Mouse (Mus musculus) testis, adult 2 months (tissue): ENCODE measurements at regions not wholly inside any gene's neighbourhood (a gene's known extent, or its start where the extent isn't known, plus 50 kb on each side); places are given as distances from the start of the nearest gene placed in this dataset.

Source experiments
- CTCF ChIP-seq: fragments of 200-500 bp; IDR thresholded peaks from 2 replicates; pipeline ENCODE4 v1.5.1; 2012; ENCODE audit warnings: low read depth, mild to moderate bottlenecking, inconsistent platforms, low read length, moderate library complexity; ENCODE audit not compliant: control insufficient read depth, insufficient read depth, insufficient replicate concordance
- POLR2A ChIP-seq: fragments of 200-500 bp; IDR thresholded peaks from 2 replicates; pipeline ENCODE4 v1.6.1; 2012; ENCODE audit warnings: low read depth, mild to moderate bottlenecking, inconsistent platforms, low read length, moderate library complexity; ENCODE audit not compliant: control insufficient read depth

- TF ChIP-seq CTCF (no peak), POLR2A (0 out of 2 replicates have a peak, but pooled peaks have one; percentile 12)
These were observed 136.3 kb upstream of the Fbxo11 start for GRCm38 (mm10) chr17:88201249-88201970.
